Mouse (Mus musculus): ENCODE measurements around the gene Pcsk4.

Gene Pcsk4

DNA sequence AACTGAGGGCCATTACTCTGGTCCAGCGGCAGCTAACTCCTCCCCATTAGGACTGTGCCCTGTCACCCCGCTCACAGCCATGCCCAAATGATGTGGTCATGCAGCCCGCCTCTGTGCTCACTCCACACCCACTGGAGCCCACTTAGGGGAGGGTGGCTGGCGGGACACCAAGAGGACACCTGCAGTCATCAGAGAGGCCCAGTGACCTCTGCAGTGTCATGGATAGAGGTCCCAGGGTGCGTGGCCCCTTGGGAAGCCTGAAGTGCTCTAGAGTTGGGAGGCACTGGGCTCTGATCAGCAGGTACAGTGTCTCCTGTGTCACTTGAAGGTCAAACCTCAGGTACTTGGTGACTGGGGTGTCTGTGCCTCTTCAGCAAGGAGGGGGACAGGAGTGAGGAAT is 32.5 kb downstream of the Pcsk4 start:
- peak; percentile 73 for DNase-seq

DNA sequence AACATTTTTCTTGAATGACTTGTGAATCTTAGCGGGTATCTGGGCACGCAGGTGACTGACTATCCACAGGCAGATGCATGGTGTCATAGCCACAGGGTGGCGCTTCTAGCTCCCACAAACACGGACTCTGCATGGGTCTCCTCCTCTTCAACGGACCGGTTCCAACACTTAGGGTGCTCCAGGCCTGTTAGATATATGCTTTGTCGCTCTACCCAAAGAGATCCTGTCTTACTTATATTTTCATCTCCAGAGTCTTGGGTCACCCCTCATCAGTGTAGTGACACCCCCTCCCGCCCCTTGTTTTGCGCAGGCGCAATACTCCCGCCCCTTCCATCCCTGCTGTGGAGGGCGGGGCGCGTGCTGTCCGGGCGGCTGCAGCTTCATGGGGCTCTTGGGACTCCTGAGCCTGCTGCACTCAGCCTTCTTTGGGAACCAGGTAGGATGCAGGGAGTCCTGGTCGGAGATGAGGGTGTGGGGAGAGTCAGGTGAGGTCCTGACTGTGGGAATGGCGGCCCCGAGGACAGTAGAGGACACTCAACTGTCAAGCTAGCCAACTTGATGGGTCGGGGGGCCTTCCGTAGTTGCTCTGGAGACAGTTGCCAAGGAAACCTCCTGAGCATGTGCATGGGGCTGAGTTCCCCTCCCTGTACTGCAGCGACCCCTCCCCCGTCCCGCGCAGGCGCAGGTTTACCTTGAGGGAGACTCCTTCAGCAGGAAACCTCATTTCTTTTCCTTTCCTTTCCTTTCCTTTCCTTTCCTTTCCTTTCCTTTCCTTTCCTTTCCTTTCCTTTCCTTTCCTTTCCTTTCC is 33.5 kb downstream of the Pcsk4 start, which contains the start of gene Apc2:
Gene Apc2 (plus strand): TSS at position 360 of the 808 bp plus-strand sequence.
- peak; percentile 88 for DNase-seq

DNA sequence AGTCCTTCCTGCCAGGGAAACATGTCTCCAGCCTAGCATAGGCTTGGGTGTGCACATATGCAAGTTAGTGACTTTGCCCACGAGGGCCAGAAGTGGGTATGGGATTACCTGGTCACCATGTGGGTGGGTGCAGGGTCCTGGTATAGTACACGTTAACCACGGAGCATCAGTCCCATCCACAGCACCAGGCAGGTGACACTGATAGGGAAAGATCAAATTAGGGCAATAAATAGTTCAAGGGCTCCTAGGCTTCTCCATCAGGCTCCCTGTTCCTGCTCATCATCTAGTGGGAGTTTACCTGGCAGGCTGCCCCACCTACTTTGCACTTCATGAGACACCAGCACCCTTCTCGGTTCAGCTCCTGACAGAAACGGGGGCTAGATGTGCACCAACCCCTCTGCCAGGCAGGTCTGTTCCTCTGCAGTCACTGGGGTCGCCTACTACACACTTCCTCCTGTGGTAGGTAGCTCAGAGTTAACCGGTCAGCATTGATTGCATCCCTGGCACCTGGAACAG is 34.5 kb downstream of the Pcsk4 start:
- peak; percentile 70 for DNase-seq

- no peak for DNase-seq
Observed at GRCm38 (mm10) chr10:80294311-80294710, 35.0 kb downstream of the Pcsk4 start.

DNA sequence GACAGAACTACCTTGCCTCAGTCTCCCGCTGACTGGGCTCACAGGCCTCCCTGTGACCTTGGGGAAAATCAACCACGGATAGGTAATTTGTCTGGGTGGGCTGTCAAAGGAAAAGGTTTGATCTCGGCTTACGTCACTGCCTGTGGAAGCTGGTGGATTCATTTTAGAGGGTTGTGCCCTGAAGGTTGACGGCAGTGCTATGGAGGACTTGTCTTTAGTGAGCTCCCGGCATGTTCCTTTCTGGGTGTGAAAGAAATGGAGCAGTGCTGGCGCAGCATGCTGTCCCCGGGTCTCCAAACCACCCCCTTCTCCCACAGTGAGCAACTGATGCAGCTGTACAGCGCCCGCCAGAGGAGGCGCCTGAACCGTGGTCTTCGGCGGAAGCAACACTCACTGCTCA is 36.0 kb downstream of the Pcsk4 start:
- DNase-seq, result peak; percentile 44

GRCm38 (mm10) chr10:80292251-80293146 is 36.8 kb downstream of the Pcsk4 start, which contains the start of gene Rps15:
Rps15 (plus strand) TSS chr10:80292453.
- peak; percentile 94 for DNase-seq

GRCm38 (mm10) chr10:80288657-80289056 is 40.6 kb downstream of the Pcsk4 start:
- no peak for DNase-seq

DNA sequence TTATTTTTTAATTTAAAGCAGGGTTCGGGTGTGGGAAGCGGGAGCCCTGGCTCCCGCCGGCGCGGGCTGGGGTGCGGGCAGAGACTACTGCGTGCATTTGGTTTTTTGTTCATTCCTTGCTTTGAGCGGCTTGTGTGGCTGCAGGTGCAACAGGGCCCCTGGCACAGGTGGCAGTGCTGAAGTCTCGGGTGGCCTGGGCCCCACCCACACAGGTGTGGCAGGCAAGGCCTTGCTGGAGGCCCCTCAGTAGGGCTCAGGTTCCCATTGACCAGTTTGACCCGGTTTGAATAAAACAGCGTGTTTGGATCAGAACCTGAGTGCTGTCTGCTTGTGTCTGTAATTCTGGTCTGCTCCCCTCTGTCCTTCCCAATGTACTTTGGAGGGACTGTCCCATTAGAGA is 41.2 kb downstream of the Pcsk4 start:
- no peak for DNase-seq

- DNase-seq, result no peak
Observed at GRCm38 (mm10) chr10:80285222-80286070, 43.9 kb downstream of the Pcsk4 start.

DNA sequence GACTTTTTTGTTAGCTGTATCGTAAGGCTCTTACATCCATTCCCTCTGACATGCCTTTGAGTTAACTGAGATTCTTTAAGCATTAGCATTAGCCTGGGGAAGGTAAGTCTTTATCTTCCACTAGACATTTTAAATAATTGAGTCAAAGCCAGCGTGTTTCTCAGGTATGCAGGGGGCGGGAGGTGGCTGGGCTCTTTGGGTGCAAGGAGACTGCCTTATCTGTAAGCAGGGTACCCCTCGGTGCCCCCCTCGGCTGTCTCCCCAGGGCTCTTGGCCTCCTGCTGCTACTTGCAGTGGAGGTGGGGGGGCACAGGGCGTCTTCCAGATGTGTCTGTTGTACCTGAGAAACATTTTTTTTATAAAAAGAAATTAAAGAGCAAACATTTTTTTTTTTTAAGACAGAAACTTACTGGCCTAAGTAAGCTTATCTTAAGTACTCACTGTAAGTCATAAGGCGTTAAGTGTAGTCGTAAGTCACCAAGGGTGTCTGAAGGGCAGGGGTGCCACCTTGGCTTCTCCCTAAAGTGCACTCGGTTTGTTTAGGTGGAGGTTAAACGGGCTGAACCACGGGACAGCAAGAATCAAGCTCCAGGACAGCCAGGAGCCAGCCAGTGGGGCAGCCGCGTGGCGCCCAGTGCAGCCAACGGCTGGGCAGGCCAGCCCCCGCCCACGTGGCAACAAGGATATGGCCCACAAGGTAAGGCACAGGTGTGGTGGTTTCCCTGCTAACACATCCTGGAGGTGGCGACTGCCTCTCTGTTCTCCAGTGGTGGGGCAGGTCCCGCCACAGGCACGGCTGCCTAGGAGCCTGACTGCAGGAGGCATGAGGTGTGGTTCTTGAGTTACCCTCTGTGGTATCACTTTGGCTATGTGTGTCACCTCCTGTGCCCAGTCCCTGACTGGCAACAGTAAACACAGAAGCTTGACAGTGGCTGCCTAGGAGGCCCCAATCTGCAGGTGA is 46.5 kb downstream of the Pcsk4 start:
- DNase-seq, result no peak

DNA sequence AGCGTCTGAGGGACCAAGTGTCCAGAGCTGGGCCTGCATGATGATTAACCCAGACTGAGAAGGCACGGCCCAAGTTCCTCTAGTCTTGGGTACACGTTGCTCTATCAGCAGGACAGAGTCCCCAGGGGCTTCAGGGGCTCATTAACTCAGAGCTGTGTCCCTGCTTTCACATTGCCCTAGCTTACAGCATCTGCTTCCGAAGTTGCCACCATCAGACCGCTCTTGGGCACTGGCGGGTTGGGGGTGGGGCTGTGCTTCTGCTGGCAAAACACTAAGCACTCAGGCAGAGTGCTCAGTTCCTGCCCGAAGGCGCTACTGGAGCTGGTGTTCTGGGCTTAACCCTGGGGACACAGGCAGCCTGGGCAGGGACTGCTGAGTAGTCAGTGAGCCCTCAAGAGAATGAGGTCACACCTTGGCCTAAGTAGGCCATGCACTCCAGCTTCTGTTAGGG is 47.4 kb downstream of the Pcsk4 start:
- DNase-seq, result peak; percentile 63

DNA sequence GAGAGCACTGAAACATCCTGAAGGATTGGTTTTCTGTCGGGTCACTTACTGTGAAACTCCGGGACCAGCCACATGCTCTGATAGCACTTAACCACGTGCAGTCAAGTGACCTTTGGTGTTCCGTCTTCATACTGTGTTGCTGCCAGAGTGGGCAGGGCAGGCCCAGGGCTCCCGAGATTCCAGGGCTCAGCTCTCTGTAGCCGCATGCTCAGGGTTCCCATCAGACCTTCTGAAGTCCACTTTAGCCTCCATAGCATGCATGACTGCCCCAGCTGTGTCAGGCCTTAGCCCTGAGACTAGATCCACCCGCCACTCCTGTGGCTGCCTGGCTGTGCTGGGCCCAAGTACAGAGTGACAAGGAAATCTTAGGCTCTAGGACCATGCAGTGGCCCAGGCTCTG is 48.0 kb downstream of the Pcsk4 start:
- DNase-seq, result no peak

GRCm38 (mm10) chr10:80279273-80279672 is 50.0 kb downstream of the Pcsk4 start:
- no peak for DNase-seq

GRCm38 (mm10) chr10:80278390-80278789 is 50.9 kb downstream of the Pcsk4 start:
- DNase-seq, result no peak

DNA sequence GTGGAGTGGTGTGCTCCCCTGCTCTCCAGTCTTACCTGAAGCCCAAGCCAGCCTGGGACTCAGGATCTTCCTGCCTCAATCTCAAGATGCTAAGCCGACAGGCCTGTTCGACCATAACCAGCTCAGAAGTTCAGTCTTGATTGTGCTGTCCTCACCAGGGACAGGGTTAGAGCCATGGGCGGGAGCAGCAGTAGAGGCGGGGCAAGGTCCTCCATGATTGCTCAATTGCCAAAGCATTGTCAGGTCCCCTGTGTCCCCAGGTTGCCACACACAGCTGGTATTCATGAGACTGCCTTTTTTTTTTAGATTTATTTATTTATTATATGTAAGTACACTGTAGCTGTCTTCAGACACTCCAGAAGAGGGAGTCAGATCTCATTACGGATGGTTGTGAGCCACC is 53.1 kb downstream of the Pcsk4 start:
- DNase-seq, result no peak

DNA sequence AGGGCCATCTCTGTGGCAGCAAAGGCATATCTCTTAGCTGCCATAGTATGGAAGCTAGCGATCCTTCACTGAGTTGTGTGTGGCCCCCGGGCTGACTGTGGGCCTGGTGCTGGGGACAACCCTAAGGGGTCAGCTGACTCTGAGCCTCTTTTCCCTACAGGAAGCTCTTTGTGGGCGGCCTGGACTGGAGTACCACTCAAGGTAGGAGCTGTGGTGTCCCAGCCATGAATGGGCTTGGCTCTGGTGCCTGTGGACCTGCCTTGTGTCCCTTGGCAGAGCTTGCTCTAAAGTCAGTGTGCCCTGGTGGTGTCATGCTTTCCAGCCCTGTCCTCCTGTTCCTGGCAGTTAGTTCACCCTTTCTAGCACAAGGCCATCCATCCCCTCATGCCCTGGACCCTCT is 55.5 kb downstream of the Pcsk4 start:
- no peak for DNase-seq

GRCm38 (mm10) chr10:80271870-80272585 is 57.3 kb downstream of the Pcsk4 start:
- no peak for DNase-seq

Data from cerebellum, adult 11-12 months (tissue).